Mouse (Mus musculus) embryonic facial prominence, embryonic 12.5 days (tissue): ENCODE measurements around the gene Vtn. TPM values are rescaled to one million over a fixed set of nuclear protein-coding genes. Genes with fewer than 3 reads are reported as not detected.

Experiments used
- ATAC-seq: fragments of 200-750 bp; cut with Nextera tagmentation; 2 replicates; pipeline ENCODE4 v1.8.0; 2017; ENCODE audit not compliant: insufficient number of reproducible peaks, insufficient read depth, low FRiP score, low TSS enrichment
- H3K27ac ChIP-seq: fragments of 300-500 bp; sonication (generic); 2 replicates; pipeline ENCODE4 v1.5.1; 2016; ENCODE audit warnings: mild to moderate bottlenecking
- H3K27me3 ChIP-seq: fragments of 300-500 bp; sonication (generic); 2 replicates; pipeline ENCODE4 v1.6.1; 2016; ENCODE audit warnings: mild to moderate bottlenecking, moderate library complexity
- H3K36me3 ChIP-seq: fragments of 300-500 bp; sonication (generic); 2 replicates; pipeline ENCODE4 v1.6.1; 2016; ENCODE audit warnings: mild to moderate bottlenecking
- H3K4me1 ChIP-seq: fragments of 300-500 bp; sonication (generic); 2 replicates; pipeline ENCODE4 v1.6.1; 2016
- H3K4me2 ChIP-seq: fragments of 300-500 bp; sonication (generic); replicated peaks from 2 replicates; pipeline ENCODE4 v1.6.1; 2016; ENCODE audit warnings: mild to moderate bottlenecking, moderate library complexity
- H3K4me3 ChIP-seq: fragments of 300-500 bp; sonication (generic); 2 replicates; pipeline ENCODE4 v1.5.1; 2016; ENCODE audit warnings: mild to moderate bottlenecking
- H3K9ac ChIP-seq: fragments of 300-500 bp; sonication (generic); 2 replicates; pipeline ENCODE4 v1.6.1; 2016; ENCODE audit warnings: mild to moderate bottlenecking, moderate library complexity
- H3K9me3 ChIP-seq: fragments of 300-500 bp; sonication (generic); 2 replicates; pipeline ENCODE4 v1.6.1; 2016; ENCODE audit warnings: mild to moderate bottlenecking, moderate library complexity
- WGBS: fragments of 180-500 bp; shearing (Covaris S2); methylation state at CpG from one replicate; pipeline ENCODE4 v1.1.7; 2016; 5-methylcytosine and 5-hydroxymethylcytosine counted together
- polyA plus RNA-seq: library from polyadenylated mRNA; unstranded; fragments of >200 nt; fragmentation: Nextera tagmentation; extraction: Ambion mirVana; gene quantifications from 2 replicates; pipeline ENCODE4 v1.2.1, GENCODE M21; 2016

Vtn gene
- polyA plus RNA-seq, 1 experiment from 2014 or later, result 11.8 TPM

GRCm38 (mm10) chr11:78499543-78499942 lies 652 bp downstream of the Vtn start:
- ATAC-seq, result no peak
- Histone ChIP-seq H3K9me3 (no peaks in the 10 kb centered on the region), H3K27me3 (peaks cover 52% of the 10 kb centered on the region), H3K4me1 (peaks cover 13% of the 10 kb centered on the region; the same call in 1 of the 2 replicates), H3K36me3 (no peaks in the 10 kb centered on the region), H3K4me3 (no peak overlapping the region), H3K9ac (no peak overlapping the region), H3K27ac (no peak overlapping the region), H3K4me2 (no peak overlapping the region)
- 48% methylated on average over 16 of the region's 16 CpGs for WGBS

DNA sequence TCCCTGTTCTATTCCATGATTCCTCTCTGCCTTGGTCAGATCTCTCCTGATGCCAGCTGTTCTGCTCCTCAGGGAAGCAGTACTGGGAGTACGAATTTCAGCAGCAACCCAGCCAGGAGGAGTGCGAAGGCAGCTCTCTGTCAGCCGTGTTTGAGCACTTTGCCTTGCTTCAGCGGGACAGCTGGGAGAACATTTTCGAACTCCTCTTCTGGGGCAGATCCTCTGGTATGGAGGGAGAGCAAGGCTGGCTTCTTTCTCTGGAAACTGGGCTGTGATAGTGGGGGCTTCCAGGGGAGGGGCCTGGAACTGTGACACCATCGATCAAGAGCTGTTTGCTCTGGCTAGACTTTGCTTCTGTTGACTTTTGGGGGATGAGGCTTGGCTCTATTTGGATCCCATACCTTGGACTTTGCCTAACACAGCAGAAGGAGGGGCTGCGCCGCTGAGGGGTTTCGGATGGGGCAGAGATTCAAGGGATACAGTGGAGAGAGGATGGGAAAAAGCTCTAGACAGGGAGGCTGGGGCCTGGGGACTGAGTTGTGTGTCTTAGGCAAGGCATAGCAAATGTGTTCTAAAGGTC lies 1.8 kb downstream of the Vtn start:
- 77% methylated on average over 9 of the region's 9 CpGs for WGBS
- no peak overlapping the region for H3K4me2 ChIP-seq
- peaks cover 44% of the 10 kb centered on the region for H3K27me3 ChIP-seq
- no peaks in the 10 kb centered on the region for H3K36me3 ChIP-seq
- no peak overlapping the region for H3K4me3 ChIP-seq
- H3K9ac ChIP-seq, result no peak overlapping the region
- no peaks in the 10 kb centered on the region for H3K9me3 ChIP-seq
- no peak overlapping the region for H3K27ac ChIP-seq
- no peak for ATAC-seq
- H3K4me1 ChIP-seq, result peaks cover 13% of the 10 kb centered on the region; the same call in 1 of the 2 replicates

DNA sequence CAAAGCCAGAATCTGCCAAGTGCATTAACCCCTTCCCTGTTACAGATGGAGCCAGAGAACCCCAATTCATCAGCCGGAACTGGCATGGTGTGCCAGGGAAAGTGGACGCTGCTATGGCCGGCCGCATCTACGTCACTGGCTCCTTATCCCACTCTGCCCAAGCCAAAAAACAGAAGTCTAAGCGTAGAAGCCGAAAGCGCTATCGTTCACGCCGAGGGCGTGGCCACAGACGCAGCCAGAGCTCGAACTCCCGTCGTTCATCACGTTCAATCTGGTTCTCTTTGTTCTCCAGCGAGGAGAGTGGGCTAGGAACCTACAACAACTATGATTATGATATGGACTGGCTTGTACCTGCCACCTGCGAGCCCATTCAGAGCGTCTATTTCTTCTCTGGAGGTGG lies 2.6 kb downstream of the Vtn start:
- H3K9ac ChIP-seq, result no peak overlapping the region
- peaks cover 13% of the 10 kb centered on the region; the same call in 1 of the 2 replicates for H3K4me1 ChIP-seq
- H3K27me3 ChIP-seq, result peaks cover 36% of the 10 kb centered on the region
- no peak overlapping the region for H3K4me2 ChIP-seq
- H3K9me3 ChIP-seq, result no peaks in the 10 kb centered on the region
- no peak for ATAC-seq
- no peak overlapping the region for H3K27ac ChIP-seq
- 81% methylated on average over 20 of the region's 20 CpGs for WGBS
- H3K36me3 ChIP-seq, result peaks cover 3% of the 10 kb centered on the region
- no peak overlapping the region for H3K4me3 ChIP-seq

DNA sequence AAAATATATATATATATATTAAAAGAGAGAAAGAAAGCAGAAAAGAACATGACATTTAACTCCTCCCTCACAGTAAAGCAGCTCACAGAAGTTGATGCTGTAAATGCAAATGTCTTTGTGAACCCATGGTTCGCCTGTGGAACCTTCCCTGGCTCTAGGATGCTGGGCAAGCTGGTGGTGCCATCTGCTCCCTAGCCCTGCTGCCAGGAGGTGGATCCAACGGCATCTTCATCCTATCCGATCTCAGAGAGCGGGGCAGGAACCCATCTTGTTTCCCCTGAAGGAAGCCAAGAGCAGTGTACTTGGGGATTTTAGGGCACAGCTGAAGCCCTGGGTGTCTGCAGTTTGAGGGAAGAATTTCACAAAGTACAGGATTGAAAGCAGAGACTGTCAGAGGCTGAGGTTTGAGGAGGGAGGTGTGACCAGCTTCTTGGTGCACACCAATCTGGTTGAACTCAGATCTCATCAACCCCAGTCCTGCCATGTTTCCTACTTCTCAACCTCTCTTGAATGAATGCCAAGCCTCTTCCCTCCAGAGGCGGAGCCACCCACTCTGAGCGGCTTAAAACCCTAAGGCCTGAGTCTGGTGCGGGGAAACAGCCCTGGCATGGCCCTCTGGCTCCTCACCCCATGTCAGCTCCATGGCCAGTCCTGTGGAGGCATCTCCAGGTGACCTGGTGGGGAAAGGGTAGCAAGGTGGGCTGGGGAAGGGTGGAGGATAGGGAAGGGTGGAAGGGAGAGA lies 4.2 kb downstream of the Vtn start, which contains the start of gene Sebox:
Gene Sebox (plus strand): TSS at position 539 of the 742 bp plus-strand sequence.
- H3K4me1 ChIP-seq, result peaks cover 3% of the 10 kb centered on the region; the same call in 1 of the 2 replicates
- 73% methylated on average over 7 of the region's 7 CpGs for WGBS
- H3K9me3 ChIP-seq, result no peaks in the 10 kb centered on the region
- H3K9ac ChIP-seq, result no peak within 1 kb of the TSS
- peaks cover 18% of the 10 kb centered on the region for H3K36me3 ChIP-seq
- ATAC-seq, result no peak
- peaks cover 31% of the 10 kb centered on the region for H3K27me3 ChIP-seq
- H3K4me2 ChIP-seq, result no peak within 1 kb of the TSS
- H3K27ac ChIP-seq, result no peak within 1 kb of the TSS
- no peak within 1 kb of the TSS for H3K4me3 ChIP-seq

DNA sequence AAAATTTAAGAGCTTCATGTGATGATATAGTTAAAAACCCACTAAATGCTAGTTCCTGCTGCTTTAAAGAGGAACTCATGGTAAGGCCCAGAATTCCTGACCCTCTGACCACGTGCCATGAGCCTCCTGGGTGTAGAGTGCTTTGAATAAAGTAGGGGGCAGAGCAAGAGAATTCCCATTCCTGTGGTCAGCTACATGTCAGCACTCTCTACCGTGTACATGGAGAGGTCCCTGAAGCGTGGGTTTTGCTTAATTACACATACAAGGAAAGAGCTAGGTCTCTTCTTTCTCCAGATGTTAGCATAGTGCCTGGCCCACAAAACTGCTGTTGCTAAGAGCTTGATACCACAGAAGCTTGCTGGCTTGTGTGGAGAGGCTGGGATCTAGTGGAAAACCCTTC lies 6.5 kb downstream of the Vtn start:
- Histone ChIP-seq H3K27ac (no peak overlapping the region), H3K36me3 (peaks cover 24% of the 10 kb centered on the region), H3K27me3 (peaks cover 13% of the 10 kb centered on the region; the same call in 1 of the 2 replicates), H3K4me2 (no peak overlapping the region), H3K9ac (no peak overlapping the region), H3K4me1 (no peaks in the 10 kb centered on the region), H3K9me3 (no peaks in the 10 kb centered on the region), H3K4me3 (no peak overlapping the region)
- ATAC-seq, result no peak
- WGBS, result 78% methylated on average over 3 of the region's 3 CpGs

GRCm38 (mm10) chr11:78509148-78509547 lies 10.3 kb downstream of the Vtn start:
- Histone ChIP-seq H3K4me1 (peaks cover 13% of the 10 kb centered on the region), H3K4me3 (no peak overlapping the region), H3K27me3 (no peaks in the 10 kb centered on the region), H3K4me2 (no peak overlapping the region), H3K27ac (no peak overlapping the region), H3K9me3 (no peaks in the 10 kb centered on the region), H3K36me3 (peaks cover 24% of the 10 kb centered on the region), H3K9ac (no peak overlapping the region)
- 77% methylated on average over 5 of the region's 5 CpGs for WGBS
- ATAC-seq, result no peak

- Histone ChIP-seq H3K4me1 (peaks cover 13% of the 10 kb centered on the region), H3K27me3 (no peaks in the 10 kb centered on the region), H3K9me3 (no peaks in the 10 kb centered on the region), H3K4me2 (peak within 1 kb of the TSS; percentile 85), H3K36me3 (peaks cover 38% of the 10 kb centered on the region), H3K27ac (peak within 1 kb of the TSS; percentile 85), H3K4me3 (peak within 1 kb of the TSS; percentile 88), H3K9ac (peak within 1 kb of the TSS; percentile 96)
- 1% methylated on average over 66 of the region's 67 CpGs for WGBS
- peak; percentile 94 for ATAC-seq
Observed at GRCm38 (mm10) chr11:78512025-78512957, 13.4 kb downstream of the Vtn start, which contains the start of the genes Tmem199 and Poldip2. Tmem199 (minus strand) TSS chr11:78512172. Poldip2 (plus strand) TSS chr11:78512193.

- H3K9me3 ChIP-seq, result no peaks in the 10 kb centered on the region
- H3K27ac ChIP-seq, result no peak overlapping the region
- peak overlapping the region; percentile 96 for H3K9ac ChIP-seq
- peak overlapping the region; percentile 88 for H3K4me3 ChIP-seq
- no peaks in the 10 kb centered on the region for H3K27me3 ChIP-seq
- peaks cover 13% of the 10 kb centered on the region for H3K4me1 ChIP-seq
- WGBS, result 82% methylated on average over 3 of the region's 3 CpGs
- no peak for ATAC-seq
- H3K4me2 ChIP-seq, result peak overlapping the region; percentile 85
- peaks cover 37% of the 10 kb centered on the region for H3K36me3 ChIP-seq
Observed at GRCm38 (mm10) chr11:78513106-78513790, 14.4 kb downstream of the Vtn start.

- H3K9ac ChIP-seq, result no peak overlapping the region
- no peak for ATAC-seq
- peaks cover 56% of the 10 kb centered on the region for H3K36me3 ChIP-seq
- H3K27ac ChIP-seq, result no peak overlapping the region
- no peak overlapping the region for H3K4me2 ChIP-seq
- no peaks in the 10 kb centered on the region for H3K27me3 ChIP-seq
- no peak overlapping the region for H3K4me3 ChIP-seq
- H3K4me1 ChIP-seq, result peaks cover 13% of the 10 kb centered on the region
- WGBS, result 61% methylated on average over 2 of the region's 2 CpGs
- H3K9me3 ChIP-seq, result no peaks in the 10 kb centered on the region
Observed at GRCm38 (mm10) chr11:78515549-78516325, 16.8 kb downstream of the Vtn start.

GRCm38 (mm10) chr11:78518931-78519330 lies 20.0 kb downstream of the Vtn start:
- Histone ChIP-seq H3K4me1 (no peaks in the 10 kb centered on the region), H3K27ac (no peak overlapping the region), H3K4me3 (no peak overlapping the region), H3K4me2 (no peak overlapping the region), H3K9ac (no peak overlapping the region), H3K27me3 (no peaks in the 10 kb centered on the region), H3K36me3 (peaks cover 88% of the 10 kb centered on the region), H3K9me3 (no peaks in the 10 kb centered on the region)
- WGBS, result 88% methylated on average over 10 of the region's 10 CpGs
- no peak for ATAC-seq
